1 mouse cellular context compared by ENCODE assay signal in genomic region chr9:65462544-65462943, GRCm38 (mm10).
TF ChIP-seq lines count a peak whose summit lies in the region.

No protein-coding gene starts in this region.

TF ChIP-seq in MEL, 35 proteins besides CTCF, POLR2A, EP300 and RAD21:
- TF ChIP-seq TBP (IDR thresholded peaks at IDR 0.05; ENCODE audit: low read depth, low read length) (no peak), ZNF384 (IDR thresholded peaks at IDR 0.05; ENCODE audit: low read depth, low read length) (peak; percentile 44; the same call in 1 of the 2 replicates)
